Mouse (Mus musculus) MEL (cell line): Measurements from ENCODE around the gene Tmem158. TPM values are rescaled to one million over a fixed set of nuclear protein-coding genes. Genes with fewer than 3 reads are reported as not detected.

Experiments
- DNase-seq: peaks from one replicate; pipeline ENCODE4 v3.0.0; 2011; ENCODE audit warnings: low read depth, low spot score
- H3K27ac ChIP-seq: 2 replicates; pipeline ENCODE4 v1.5.1; 2012; ENCODE audit warnings: low read depth, mild to moderate bottlenecking, control low read depth, low read length, moderate library complexity; ENCODE audit not compliant: control insufficient read depth
- H3K27me3 ChIP-seq, 2 experiments: fragments of 150-350 bp in 1 of 2; sonication (generic) in 1 of 2; 2 replicates each; pipeline ENCODE4 v1.6.1; 2012; ENCODE audit warnings: low read length in 2 of 2, mild to moderate bottlenecking in 2 of 2, improper control_type of control experiment in 1 of 2, moderate library complexity in 1 of 2; ENCODE audit not compliant: insufficient read depth in 2 of 2, control insufficient read depth in 1 of 2
- H3K36me3 ChIP-seq, 2 experiments: 2 replicates each; pipeline ENCODE4 v1.6.1; 2012 to 2014; ENCODE audit warnings: low read length in 2 of 2, improper control_type of control experiment in 1 of 2, inconsistent platforms in 1 of 2, mild to moderate bottlenecking in 1 of 2; ENCODE audit not compliant: insufficient read depth in 2 of 2, control insufficient read depth in 1 of 2
- H3K4me1 ChIP-seq, 2 experiments: fragments of 150-350 bp in 1 of 2; sonication (generic) in 1 of 2; 2 replicates each; pipeline ENCODE4 v1.6.1; 2012; ENCODE audit warnings: low read length in 2 of 2, improper control_type of control experiment in 1 of 2, mild to moderate bottlenecking in 1 of 2; ENCODE audit not compliant: insufficient read depth in 2 of 2, control insufficient read depth in 1 of 2
- H3K4me3 ChIP-seq, 2 experiments: fragments of 150-350 bp in 1 of 2; sonication (generic) in 1 of 2; 2 replicates each; pipeline ENCODE4 v1.5.1; 2012; ENCODE audit warnings: low read depth in 2 of 2, low read length in 2 of 2, mild to moderate bottlenecking in 2 of 2, moderate library complexity in 2 of 2, control low read depth in 1 of 2, improper control_type of control experiment in 1 of 2; ENCODE audit not compliant: control insufficient read depth in 1 of 2, insufficient read depth in 1 of 2
- H3K79me2 ChIP-seq: 2 replicates; pipeline ENCODE4 v1.6.1; 2012; ENCODE audit warnings: mild to moderate bottlenecking, low read length, moderate library complexity; ENCODE audit not compliant: control insufficient read depth, poor library complexity, insufficient read depth
- H3K9ac ChIP-seq: 2 replicates; pipeline ENCODE4 v1.6.1; 2012; ENCODE audit warnings: low read depth, mild to moderate bottlenecking, control low read depth, low read length, moderate library complexity; ENCODE audit not compliant: control insufficient read depth, poor library complexity, severe bottlenecking
- H3K9me3 ChIP-seq: fragments of 150-350 bp; sonication (generic); replicated peaks from 2 replicates; pipeline ENCODE4 v1.6.1; 2012; ENCODE audit warnings: mild to moderate bottlenecking, low read length, improper control_type of control experiment, moderate library complexity; ENCODE audit not compliant: insufficient read depth
- CHD1 ChIP-seq: IDR thresholded peaks from 2 replicates; pipeline ENCODE4 v1.6.1; 2012; ENCODE audit warnings: low read depth, mild to moderate bottlenecking, inconsistent platforms, low read length, improper control_type of control experiment
- CHD2 ChIP-seq: IDR thresholded peaks from 2 replicates; pipeline ENCODE4 v1.6.1; 2011; ENCODE audit warnings: low read length, improper control_type of control experiment
- CTCF ChIP-seq, 3 experiments: IDR thresholded peaks in 2 of 3; conservative IDR thresholded peaks in 1 of 3; 2 replicates each; pipeline ENCODE4 v1.5.1; 2011 to 2012; ENCODE audit warnings: low read length in 3 of 3, low read depth in 2 of 3, mild to moderate bottlenecking in 2 of 3, improper control_type of control experiment in 1 of 3, inconsistent platforms in 1 of 3, mixed read lengths in 1 of 3, moderate library complexity in 1 of 3; ENCODE audit not compliant: control insufficient read depth in 1 of 3, insufficient read depth in 1 of 3, poor library complexity in 1 of 3, severe bottlenecking in 1 of 3
- E2F4 ChIP-seq: IDR thresholded peaks from 2 replicates; pipeline ENCODE4 v1.6.1; 2011; ENCODE audit warnings: low read depth, low read length, improper control_type of control experiment, borderline replicate concordance
- ETS1 ChIP-seq: IDR thresholded peaks from 2 replicates; pipeline ENCODE4 v1.6.1; 2012; ENCODE audit warnings: low read depth, mild to moderate bottlenecking, inconsistent platforms, low read length, improper control_type of control experiment, moderate library complexity
- GABPA ChIP-seq: IDR thresholded peaks from 2 replicates; pipeline ENCODE4 v1.6.1; 2012; ENCODE audit warnings: low read depth, mild to moderate bottlenecking, inconsistent platforms, low read length, improper control_type of control experiment, moderate library complexity
- GATA1 ChIP-seq: IDR thresholded peaks from 2 replicates; pipeline ENCODE4 v1.6.1; 2011; ENCODE audit warnings: low read depth, low read length, improper control_type of control experiment
- HCFC1 ChIP-seq: IDR thresholded peaks from 2 replicates; pipeline ENCODE4 v1.6.1; 2012; ENCODE audit warnings: low read depth, mild to moderate bottlenecking, inconsistent platforms, low read length, improper control_type of control experiment, moderate library complexity
- KAT2A ChIP-seq: conservative IDR thresholded peaks from 2 replicates; pipeline ENCODE4 v1.6.1; 2012; ENCODE audit warnings: low read depth, low read length, improper control_type of control experiment, inconsistent platforms
- MAFK ChIP-seq: IDR thresholded peaks from 2 replicates; pipeline ENCODE4 v1.6.1; 2011; ENCODE audit warnings: low read depth, mild to moderate bottlenecking, low read length, improper control_type of control experiment, borderline replicate concordance
- MAX ChIP-seq: IDR thresholded peaks from 2 replicates; pipeline ENCODE4 v1.6.1; 2011; ENCODE audit warnings: low read length, improper control_type of control experiment
- MAZ ChIP-seq: IDR thresholded peaks from 2 replicates; pipeline ENCODE4 v1.6.1; 2012; ENCODE audit warnings: low read depth, mild to moderate bottlenecking, inconsistent platforms, low read length, improper control_type of control experiment
- MXI1 ChIP-seq: IDR thresholded peaks from 2 replicates; pipeline ENCODE4 v1.6.1; 2011; ENCODE audit warnings: mild to moderate bottlenecking, low read depth, low read length, improper control_type of control experiment
- MYB ChIP-seq: IDR thresholded peaks from 2 replicates; pipeline ENCODE4 v1.6.1; 2011; ENCODE audit warnings: mild to moderate bottlenecking, low read depth, low read length, improper control_type of control experiment
- MYC ChIP-seq: IDR thresholded peaks from 2 replicates; pipeline ENCODE4 v1.6.1; 2011; ENCODE audit warnings: low read depth, mild to moderate bottlenecking, low read length, improper control_type of control experiment, moderate library complexity
- NELFE ChIP-seq: IDR thresholded peaks from 2 replicates; pipeline ENCODE4 v1.6.1; 2011; ENCODE audit warnings: low read depth, low read length, improper control_type of control experiment
- NRF1 ChIP-seq: IDR thresholded peaks from 2 replicates; pipeline ENCODE4 v1.6.1; 2014; ENCODE audit warnings: low read depth, mild to moderate bottlenecking, inconsistent platforms, low read length, improper control_type of control experiment, moderate library complexity; ENCODE audit not compliant: poor library complexity, insufficient read depth, severe bottlenecking
- POLR2AphosphoS2 ChIP-seq: IDR thresholded peaks from 2 replicates; pipeline ENCODE4 v1.6.1; 2011; ENCODE audit warnings: low read length, improper control_type of control experiment
- POLR2AphosphoS5 ChIP-seq: IDR thresholded peaks from 2 replicates; pipeline ENCODE4 v1.6.1; 2012; ENCODE audit warnings: low read depth, borderline replicate concordance, mild to moderate bottlenecking, inconsistent platforms, low read length, moderate library complexity, mixed read lengths
- RAD21 ChIP-seq: IDR thresholded peaks from 2 replicates; pipeline ENCODE4 v1.6.1; 2011; ENCODE audit warnings: mild to moderate bottlenecking, low read depth, low read length, improper control_type of control experiment
- RCOR1 ChIP-seq: IDR thresholded peaks from 2 replicates; pipeline ENCODE4 v1.6.1; 2012; ENCODE audit warnings: low read depth, mild to moderate bottlenecking, inconsistent platforms, low read length, improper control_type of control experiment
- SIN3A ChIP-seq: IDR thresholded peaks from 2 replicates; pipeline ENCODE4 v1.6.1; 2012; ENCODE audit warnings: low read length, improper control_type of control experiment, inconsistent platforms
- SMC3 ChIP-seq: IDR thresholded peaks from 2 replicates; pipeline ENCODE4 v1.6.1; 2011; ENCODE audit warnings: low read depth, low read length, improper control_type of control experiment
- TAL1 ChIP-seq: IDR thresholded peaks from 2 replicates; pipeline ENCODE4 v1.6.1; 2012; ENCODE audit warnings: mild to moderate bottlenecking, inconsistent platforms, low read length, moderate library complexity, mixed read lengths
- TCF12 ChIP-seq: IDR thresholded peaks from 2 replicates; pipeline ENCODE4 v1.6.1; 2014; ENCODE audit warnings: low read depth, mild to moderate bottlenecking, inconsistent platforms, low read length, improper control_type of control experiment, moderate library complexity
- UBTF ChIP-seq: IDR thresholded peaks from 2 replicates; pipeline ENCODE4 v1.6.1; 2012; ENCODE audit warnings: low read depth, mild to moderate bottlenecking, inconsistent platforms, low read length, improper control_type of control experiment, moderate library complexity, borderline replicate concordance; ENCODE audit not compliant: insufficient read depth
- ZKSCAN1 ChIP-seq: IDR thresholded peaks from 2 replicates; pipeline ENCODE4 v1.6.1; 2012; ENCODE audit warnings: low read depth, mild to moderate bottlenecking, inconsistent platforms, low read length, improper control_type of control experiment, moderate library complexity
- ZMIZ1 ChIP-seq: IDR thresholded peaks from 2 replicates; pipeline ENCODE4 v1.6.1; 2012; ENCODE audit warnings: low read depth, mild to moderate bottlenecking, inconsistent platforms, low read length, improper control_type of control experiment, moderate library complexity
- ZNF384 ChIP-seq: IDR thresholded peaks from 2 replicates; pipeline ENCODE4 v1.6.1; 2012; ENCODE audit warnings: low read depth, mild to moderate bottlenecking, inconsistent platforms, low read length, improper control_type of control experiment
- polyA plus RNA-seq, 2 experiments: library from polyadenylated mRNA; stranded (reverse) in 1 of 2; unstranded in 1 of 2; fragments of >175 nt in 1 of 2; fragments of >200 nt in 1 of 2; gene quantifications; 2 replicates each; pipeline versions ENCODE4 v1.2.1 to v1.2.4; 2012; ENCODE audit warnings: low replicate concordance in 2 of 2, low read depth in 1 of 2; ENCODE audit not compliant: insufficient read length in 2 of 2, insufficient read depth in 1 of 2, missing spikeins in 1 of 2
- total RNA-seq: library from RNA; depleted of rRNA; stranded (reverse); fragments of 300-350 nt; gene quantifications from 2 replicates; pipeline ENCODE4 v1.2.3, GENCODE M21; 2012

Tmem158 gene
- total and polyA plus RNA-seq, 3 experiments = 5.0 to 10.1 TPM; not detected in 1

GRCm38 (mm10) chr9:123259896-123260610 is 511 bp downstream of the Tmem158 start:
- no peak for TF ChIP-seq MAX
- no peak for TF ChIP-seq GATA1
- TF ChIP-seq MYC = no peak
- no peak for TF ChIP-seq NELFE
- TF ChIP-seq MAZ = no peak
- TF ChIP-seq POLR2AphosphoS2 = no peak
- no peak for TF ChIP-seq ETS1
- 0 out of 2 replicates have a peak, but pooled peaks have one; percentile 57 for TF ChIP-seq UBTF
- no peak for TF ChIP-seq HCFC1
- peak; percentile 38; the same call in 1 of the 2 replicates for TF ChIP-seq NRF1
- no peak for TF ChIP-seq MXI1
- TF ChIP-seq CHD2 = no peak
- TF ChIP-seq POLR2AphosphoS5 = no peak
- TF ChIP-seq TAL1 = no peak
- no peak; a peak in 1 of 6 replicates for TF ChIP-seq CTCF (IDR thresholded peaks at IDR 0.05 in 2 of 3, conservative IDR thresholded peaks at IDR 0.05 in 1 of 3; ENCODE audit: control insufficient read depth in 1 of 3, insufficient read depth in 1 of 3, low read depth in 2 of 3, low read length in 3 of 3, poor library complexity in 1 of 3, severe bottlenecking in 1 of 3)
- no peak for TF ChIP-seq E2F4
- Histone ChIP-seq H3K4me3 (peak overlapping the region; percentile 53 to 79), H3K9me3 (no peaks in the 10 kb centered on the region), H3K79me2 (no peaks in the 10 kb centered on the region), H3K27me3 (peaks cover 0 to 9% of the 10 kb centered on the region in 2 experiments; a peak in 3 of 4 replicates), H3K9ac (peak overlapping the region; percentile 74), H3K27ac (no peak overlapping the region), H3K36me3 (no peaks in the 10 kb centered on the region; a peak in 1 of 4 replicates), H3K4me1 (no peaks in the 10 kb centered on the region; a peak in 2 of 4 replicates)
- peak; percentile 74 for DNase-seq

GRCm38 (mm10) chr9:123259461-123259895 is 1.1 kb downstream of the Tmem158 start:
- Histone ChIP-seq H3K9me3 (no peaks in the 10 kb centered on the region), H3K36me3 (no peaks in the 10 kb centered on the region; a peak in 1 of 4 replicates), H3K4me1 (no peaks in the 10 kb centered on the region; a peak in 2 of 4 replicates), H3K27me3 (peaks cover 0 to 9% of the 10 kb centered on the region in 2 experiments; a peak in 3 of 4 replicates), H3K79me2 (no peaks in the 10 kb centered on the region), H3K27ac (no peak overlapping the region), H3K9ac (peak overlapping the region; percentile 74), H3K4me3 (peak overlapping the region in 1 of 2 experiments; percentile 79; a peak in 3 of 4 replicates)
- DNase-seq = peak; percentile 59
- peak in 2 of 3 experiments; percentile 64 to 80; a peak in 4 of 6 replicates for TF ChIP-seq CTCF (IDR thresholded peaks at IDR 0.05 in 2 of 3, conservative IDR thresholded peaks at IDR 0.05 in 1 of 3; ENCODE audit: control insufficient read depth in 1 of 3, insufficient read depth in 1 of 3, low read depth in 2 of 3, low read length in 3 of 3, poor library complexity in 1 of 3, severe bottlenecking in 1 of 3)
- TF ChIP-seq NRF1 = no peak
- no peak for TF ChIP-seq GABPA
- TF ChIP-seq RCOR1 = no peak
- no peak for TF ChIP-seq ZMIZ1
- no peak for TF ChIP-seq ZNF384
- TF ChIP-seq SMC3 = peak; percentile 62; the same call in 1 of the 2 replicates
- TF ChIP-seq MAZ = no peak
- peak; percentile 76 for TF ChIP-seq RAD21
- no peak for TF ChIP-seq CHD2
- no peak for TF ChIP-seq KAT2A
- TF ChIP-seq CHD1 = no peak
- TF ChIP-seq TCF12 = no peak
- TF ChIP-seq ETS1 = no peak
- TF ChIP-seq NELFE = no peak
- TF ChIP-seq MYB = no peak
- TF ChIP-seq GATA1 = no peak
- TF ChIP-seq MXI1 = no peak
- TF ChIP-seq MAFK = no peak
- no peak for TF ChIP-seq SIN3A
- no peak for TF ChIP-seq ZKSCAN1
